Mouse (Mus musculus): ENCODE measurements around the gene Aurka. TPM values are rescaled to one million over a fixed set of nuclear protein-coding genes. Genes with fewer than 3 reads are reported as not detected.

Aurka gene
- total RNA-seq, 1 experiment from 2014 or later: 56.2 TPM

DNA sequence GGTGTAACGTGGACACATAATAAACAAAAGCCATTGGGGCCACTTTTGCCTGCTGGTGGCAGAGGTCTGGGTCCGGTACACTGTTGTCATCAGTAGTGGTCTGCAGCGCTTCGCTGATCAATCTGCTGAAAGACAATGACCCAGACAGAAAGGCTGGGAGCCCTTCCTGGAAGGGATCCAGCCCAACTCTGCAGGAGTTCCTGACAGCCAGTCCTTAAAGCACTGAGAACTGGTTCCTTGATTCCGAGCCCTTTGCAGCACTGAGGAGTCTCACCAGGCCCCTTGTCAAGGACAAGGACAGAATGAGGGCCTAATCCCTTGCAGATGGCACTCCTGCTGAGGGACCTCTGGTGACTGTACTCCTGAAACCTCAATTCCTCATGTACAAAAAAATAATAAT lies 28.7 kb downstream of the Aurka start:
- no peak for ATAC-seq (replicated peaks; ENCODE audit: low read depth, poor library complexity, severe bottlenecking)

GRCm38 (mm10) chr2:172340936-172341335 lies 29.4 kb downstream of the Aurka start:
- no peak for ATAC-seq (replicated peaks; ENCODE audit: low read depth, poor library complexity, severe bottlenecking)

DNA sequence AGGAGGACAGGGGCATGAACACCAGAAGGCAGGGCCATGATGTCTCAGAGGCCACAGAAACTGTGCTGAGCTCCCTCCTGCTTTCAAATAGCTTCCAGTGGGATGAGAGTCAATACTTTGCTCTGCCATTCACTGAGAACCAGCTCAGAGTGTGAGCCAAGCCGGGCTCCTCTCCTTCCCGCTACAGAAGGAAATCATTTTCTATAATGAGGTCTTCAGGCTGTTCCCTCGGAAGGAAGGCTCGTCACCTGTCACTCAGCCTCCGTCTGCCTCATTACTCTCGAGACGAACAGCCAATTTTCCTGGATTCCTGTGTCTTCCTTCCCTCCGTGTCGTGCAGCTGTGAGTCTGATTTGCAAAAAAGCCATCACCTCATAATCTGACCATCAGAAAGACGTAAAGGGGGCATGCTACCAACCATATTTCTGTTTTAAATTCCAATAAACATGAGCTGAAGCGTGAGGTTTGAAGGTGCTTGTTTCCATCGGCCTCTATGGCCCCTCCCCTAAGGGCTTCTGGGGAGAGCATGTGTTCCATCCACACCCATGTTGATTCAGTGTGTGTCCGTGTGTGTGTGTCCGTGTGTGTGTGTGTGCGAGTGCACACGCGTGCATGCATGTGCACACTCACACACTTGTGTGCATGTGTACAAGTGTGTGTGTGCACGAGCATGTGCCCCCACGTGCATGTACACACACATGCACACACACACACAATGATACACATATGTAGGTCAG lies 32.0 kb downstream of the Aurka start:
- ATAC-seq (replicated peaks; ENCODE audit: low read depth, poor library complexity, severe bottlenecking): no peak

DNA sequence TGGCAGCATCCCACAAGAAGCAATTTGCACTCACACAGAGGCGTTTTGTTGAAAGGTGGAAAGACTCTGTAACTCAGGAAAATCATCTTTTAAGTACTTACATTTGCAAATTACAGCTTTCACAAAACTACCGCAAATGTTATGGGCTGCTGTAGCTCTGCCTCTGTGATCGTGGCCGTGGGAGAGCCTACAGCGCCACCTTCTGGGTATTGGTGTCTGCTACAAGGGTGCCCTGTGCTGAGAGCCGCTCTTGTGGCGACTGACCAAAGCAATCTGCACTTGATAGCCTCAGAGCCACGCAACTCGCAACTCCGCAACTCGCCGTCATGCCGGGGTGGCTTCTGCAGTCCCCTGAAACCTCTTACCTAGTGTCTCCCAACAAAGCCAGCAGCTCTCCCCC lies 41.2 kb downstream of the Aurka start:
- ATAC-seq (replicated peaks; ENCODE audit: low read depth, poor library complexity, severe bottlenecking): peak; percentile 83; the same call in 1 of the 2 replicates

GRCm38 (mm10) chr2:172328248-172328647 lies 42.1 kb downstream of the Aurka start:
- ATAC-seq (replicated peaks; ENCODE audit: low read depth, poor library complexity, severe bottlenecking): no peak

- ATAC-seq (replicated peaks; ENCODE audit: low read depth, poor library complexity, severe bottlenecking): peak; percentile 96
Observed at GRCm38 (mm10) chr2:172320878-172321277, 49.5 kb downstream of the Aurka start.

DNA sequence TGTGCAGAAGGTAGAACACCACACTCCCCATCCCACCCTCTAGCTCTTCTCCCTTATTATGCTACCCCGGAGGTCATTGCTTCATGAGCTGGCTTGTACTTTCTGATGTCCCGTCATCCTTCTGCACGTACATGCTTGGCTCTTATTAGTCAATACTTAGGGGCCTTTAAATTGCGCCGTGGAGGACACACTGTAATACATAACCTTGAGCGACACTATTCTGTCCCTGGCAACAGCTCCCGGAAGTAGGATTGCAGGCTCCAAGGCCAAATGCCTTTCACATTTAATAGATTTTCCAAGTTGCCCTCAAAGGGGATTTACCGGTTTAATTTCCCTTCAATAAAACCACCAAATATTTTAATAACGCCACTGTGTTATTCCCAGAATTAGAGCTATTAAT lies 58.6 kb downstream of the Aurka start:
- no peak for ATAC-seq (replicated peaks; ENCODE audit: low read depth, poor library complexity, severe bottlenecking)

- no peak for ATAC-seq (replicated peaks; ENCODE audit: low read depth, poor library complexity, severe bottlenecking)
Observed at GRCm38 (mm10) chr2:172306544-172306943, 63.8 kb downstream of the Aurka start.

Other genes with a start within 250 kb of the Aurka start
- gene Mc3r, start 122.0 kb downstream of the Aurka start, total RNA-seq (2017): not detected in 2 replicates
- gene Fam210b, start 25.0 kb downstream of the Aurka start, total RNA-seq (2017): 5.6 and 6.8 TPM in 2 replicates
- 40.3 and 52.1 TPM in 2 replicates for gene Cstf1, start 146 bp upstream of the Aurka start, total RNA-seq (2017)
- 0.44 and 1.5 TPM in 2 replicates for gene Cass4, start 23.3 kb upstream of the Aurka start, total RNA-seq (2017)
- gene Rtf2, start 70.0 kb upstream of the Aurka start, total RNA-seq (2017): 139 and 158 TPM in 2 replicates
- 0.05 TPM in 1 of 2 replicates, not detected in the other for gene Gcnt7, start 88.1 kb upstream of the Aurka start, total RNA-seq (2017)
- 0.63 TPM in 1 of 2 replicates, not detected in the other for gene Fam209, start 102.0 kb upstream of the Aurka start, total RNA-seq (2017)
- not detected in 2 replicates for gene Tfap2c, start 179.1 kb upstream of the Aurka start, total RNA-seq (2017)

Measured in common myeloid progenitor, adult 5-6 weeks (primary cell).